Mouse (Mus musculus) layer of hippocampus, postnatal 36 days (tissue): ENCODE results near the gene Il1f9. TPM values are rescaled to one million over a fixed set of nuclear protein-coding genes. Genes with fewer than 3 reads are reported as not detected.
"Not testable (repeated sequence)": the region's sequence is repeated elsewhere in the genome, so short reads cannot be mapped to it uniquely, and the experiment has no call there.

Source experiments
- DNase-seq, 2 experiments: peaks; one replicate each; pipeline ENCODE4 v3.0.0; 2022
- total RNA-seq, 2 experiments: library from RNA; stranded (reverse); gene quantifications; 2 replicates each; pipeline ENCODE4 v1.2.3; 2021

Il1f9 gene
- not detected for total RNA-seq

- DNase-seq = no peak
These were observed at the start of gene Il1f9 for GRCm38 (mm10) chr2:24186176-24186575. TSS of gene Il1f9 (plus strand) at chr2:24186476.

- no peak for DNase-seq
These were observed 33.4 kb upstream of the Il1f9 start, which contains the start of gene Il1f8 for GRCm38 (mm10) chr2:24152861-24153260. TSS of gene Il1f8 (plus strand) at chr2:24153161.

- DNase-seq = peak; percentile 16 to 23
These were observed 4.5 kb upstream of the Il1f9 start for GRCm38 (mm10) chr2:24181683-24182331.

- DNase-seq = not testable (repeated sequence)
These were observed 3.7 kb upstream of the Il1f9 start for GRCm38 (mm10) chr2:24182423-24183147.

- DNase-seq = not testable (repeated sequence)
These were observed 2.2 kb upstream of the Il1f9 start for GRCm38 (mm10) chr2:24184092-24184491.

- no peak for DNase-seq
These were observed 1.3 kb downstream of the Il1f9 start for GRCm38 (mm10) chr2:24187585-24187984.

- DNase-seq = no peak
These were observed 1.9 kb downstream of the Il1f9 start for GRCm38 (mm10) chr2:24188189-24188588.

GRCm38 (mm10) chr2:24215118-24215517, 28.8 kb downstream of the Il1f9 start, which contains the start of gene Il1f6:
TSS of gene Il1f6 (plus strand) at chr2:24215418.
- DNase-seq = no peak

GRCm38 (mm10) chr2:24227191-24227590, 40.9 kb downstream of the Il1f9 start:
- no peak for DNase-seq

Other genes with a start within 250 kb of the Il1f9 start
- 10 to 100 TPM; 26.3 to 28.3 TPM for gene Hnmt, start 137.1 kb upstream of the Il1f9 start, total RNA-seq
- not detected for gene Tbpl2, start 89.9 kb upstream of the Il1f9 start, total RNA-seq
- not detected for gene Il1f8, start 33.3 kb upstream of the Il1f9 start, total RNA-seq
- gene Il1f6, start 28.9 kb downstream of the Il1f9 start, total RNA-seq = not detected
- gene Il1f5, start 90.5 kb downstream of the Il1f9 start, total RNA-seq = not detected
- not detected for gene Il1f10, start 104.7 kb downstream of the Il1f9 start, total RNA-seq
- gene Il1rn, start 150.4 kb downstream of the Il1f9 start, total RNA-seq = not detected
- 1 to 10 TPM in 1 of 2 experiments, under 1 TPM in 1; 0.55 to 2.0 TPM for gene Psd4, start 181.1 kb downstream of the Il1f9 start, total RNA-seq